Mouse (Mus musculus): ENCODE results near the gene Gm43738. TPM values are rescaled to one million over a fixed set of nuclear protein-coding genes. Genes with fewer than 3 reads are reported as not detected.

The Gm43738 gene
- total and polyA plus RNA-seq, 2 experiments from 2014 or later, result not detected

DNA sequence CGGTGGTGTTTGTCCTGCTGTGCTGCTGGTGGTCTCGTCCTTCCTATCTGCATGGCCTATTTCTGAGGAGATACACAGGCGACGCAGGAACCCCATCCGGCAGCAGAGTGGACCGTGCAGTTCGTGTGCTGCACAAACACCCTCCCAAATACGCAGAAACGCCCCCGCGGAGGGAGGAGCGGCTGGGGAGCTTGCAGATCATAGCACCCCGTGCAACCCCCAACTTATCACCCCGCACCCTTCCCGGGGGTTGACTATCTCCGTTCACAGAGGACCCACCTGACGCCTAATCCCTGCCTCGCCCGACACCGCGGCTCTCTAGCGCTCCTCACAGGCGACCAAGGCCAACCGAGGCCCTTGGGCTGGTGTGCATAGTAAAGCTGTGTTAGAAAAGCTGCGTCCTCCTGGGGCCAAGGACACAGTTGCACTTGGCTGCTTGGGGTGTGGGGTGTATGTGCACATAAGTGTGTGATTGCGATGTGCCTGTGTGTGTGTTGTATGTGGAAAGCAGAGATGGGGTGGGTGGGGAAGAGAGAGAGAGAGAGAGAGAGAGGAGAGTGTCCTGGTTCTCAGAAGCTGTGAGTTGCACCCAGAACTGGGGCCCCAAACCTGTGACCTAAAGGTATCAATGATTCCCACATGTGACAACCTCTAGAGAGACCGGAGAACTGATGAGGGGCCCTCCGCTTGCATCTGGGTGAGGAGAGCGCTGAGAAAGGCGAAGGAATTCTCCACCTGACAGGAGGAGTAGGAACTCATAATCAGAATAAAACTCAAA is 31.6 kb upstream of the Gm43738 start:
- Histone ChIP-seq H3K27ac (ENCODE audit: low read depth) (no peak overlapping the region), H3K36me3 (replicated peaks; ENCODE audit: control insufficient read depth, insufficient read depth, low read length) (no peaks in the 10 kb centered on the region), H3K4me2 (ENCODE audit: low read depth, low read length) (peak overlapping the region; percentile 65), H3K9ac (replicated peaks; ENCODE audit: low read depth, low read length) (no peak overlapping the region), H3K27me3 (ENCODE audit: control insufficient read depth, insufficient read depth, low read length) (peaks cover 10% of the 10 kb centered on the region; the same call in 1 of the 2 replicates), H3K9me3 (replicated peaks; ENCODE audit: control insufficient read depth, low read length) (no peaks in the 10 kb centered on the region), H3K4me3 (ENCODE audit: low read depth, low read length) (peak overlapping the region; percentile 38), H3K4me1 (ENCODE audit: control insufficient read depth, insufficient read depth) (peaks cover 7% of the 10 kb centered on the region; the same call in 1 of the 2 replicates)
- TF ChIP-seq CTCF (IDR thresholded peaks at IDR 0.05; ENCODE audit: low read depth) (peak; percentile 45), EP300 (IDR thresholded peaks at IDR 0.05; ENCODE audit: low read depth) (no peak)
- DNase-seq (ENCODE audit: low spot score) (no peak), ATAC-seq (ENCODE audit: insufficient read depth, low read depth) (peak; percentile 20; the same call in 1 of the 2 replicates)
- 16% methylated on average over 29 of the region's 30 CpGs for WGBS

DNA sequence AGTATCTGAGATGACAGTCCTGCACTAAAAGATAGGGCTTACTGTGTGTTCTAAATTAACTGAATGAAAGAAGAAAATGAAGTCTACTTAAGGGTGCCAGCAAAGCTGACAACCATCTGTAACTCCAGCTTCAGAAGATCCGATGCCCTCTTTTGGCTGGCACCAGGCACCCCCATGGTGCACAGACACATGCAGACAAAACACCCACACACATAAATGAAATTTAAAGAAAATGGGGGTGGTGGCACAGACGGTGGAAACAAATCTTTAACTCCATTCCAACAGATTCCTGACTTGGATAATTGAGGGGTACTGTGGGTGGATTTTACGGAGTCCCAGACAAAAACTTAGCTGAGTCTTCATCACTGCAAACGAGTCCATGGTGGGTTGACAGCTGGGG is 30.9 kb upstream of the Gm43738 start:
- no peak for ATAC-seq (ENCODE audit: insufficient read depth, low read depth)
- Histone ChIP-seq H3K9ac (replicated peaks; ENCODE audit: low read depth, low read length) (no peak overlapping the region), H3K27me3 (ENCODE audit: control insufficient read depth, insufficient read depth, low read length) (peaks cover 10% of the 10 kb centered on the region; the same call in 1 of the 2 replicates), H3K4me1 (ENCODE audit: control insufficient read depth, insufficient read depth) (peaks cover 7% of the 10 kb centered on the region; the same call in 1 of the 2 replicates), H3K4me3 (ENCODE audit: low read depth, low read length) (no peak overlapping the region; the same call in 1 of the 2 replicates), H3K4me2 (ENCODE audit: low read depth, low read length) (peak overlapping the region; percentile 65; the same call in 1 of the 2 replicates), H3K27ac (ENCODE audit: low read depth) (no peak overlapping the region), H3K36me3 (replicated peaks; ENCODE audit: control insufficient read depth, insufficient read depth, low read length) (no peaks in the 10 kb centered on the region), H3K9me3 (replicated peaks; ENCODE audit: control insufficient read depth, low read length) (no peaks in the 10 kb centered on the region)
- WGBS, result 36% methylated on average over 4 of the region's 4 CpGs
- TF ChIP-seq EP300 (IDR thresholded peaks at IDR 0.05; ENCODE audit: low read depth) (no peak), CTCF (IDR thresholded peaks at IDR 0.05; ENCODE audit: low read depth) (no peak)
- DNase-seq (ENCODE audit: low spot score), result no peak

GRCm38 (mm10) chr3:89129908-89130307 is 29.0 kb upstream of the Gm43738 start:
- TF ChIP-seq CTCF (IDR thresholded peaks at IDR 0.05; ENCODE audit: low read depth), result no peak
- TF ChIP-seq EP300 (IDR thresholded peaks at IDR 0.05; ENCODE audit: low read depth), result no peak
- DNase-seq (ENCODE audit: low spot score) (no peak), ATAC-seq (ENCODE audit: insufficient read depth, low read depth) (no peak)
- Histone ChIP-seq H3K27ac (ENCODE audit: low read depth) (no peak overlapping the region), H3K9ac (replicated peaks; ENCODE audit: low read depth, low read length) (no peak overlapping the region), H3K9me3 (replicated peaks; ENCODE audit: control insufficient read depth, low read length) (no peaks in the 10 kb centered on the region), H3K4me1 (ENCODE audit: control insufficient read depth, insufficient read depth) (peaks cover 7% of the 10 kb centered on the region; the same call in 1 of the 2 replicates), H3K4me3 (ENCODE audit: low read depth, low read length) (no peak overlapping the region), H3K4me2 (ENCODE audit: low read depth, low read length) (no peak overlapping the region), H3K27me3 (ENCODE audit: control insufficient read depth, insufficient read depth, low read length) (peaks cover 10% of the 10 kb centered on the region; the same call in 1 of the 2 replicates), H3K36me3 (replicated peaks; ENCODE audit: control insufficient read depth, insufficient read depth, low read length) (no peaks in the 10 kb centered on the region)
- WGBS, result 73% methylated on average over 3 of the region's 3 CpGs

GRCm38 (mm10) chr3:89125981-89126380 is 25.1 kb upstream of the Gm43738 start:
- Histone ChIP-seq H3K9ac (replicated peaks; ENCODE audit: low read depth, low read length) (no peak overlapping the region), H3K9me3 (replicated peaks; ENCODE audit: control insufficient read depth, low read length) (no peaks in the 10 kb centered on the region), H3K4me1 (ENCODE audit: control insufficient read depth, insufficient read depth) (peaks cover 9% of the 10 kb centered on the region), H3K4me3 (ENCODE audit: low read depth, low read length) (no peak overlapping the region), H3K36me3 (replicated peaks; ENCODE audit: control insufficient read depth, insufficient read depth, low read length) (no peaks in the 10 kb centered on the region), H3K27me3 (ENCODE audit: control insufficient read depth, insufficient read depth, low read length) (no peaks in the 10 kb centered on the region), H3K4me2 (ENCODE audit: low read depth, low read length) (no peak overlapping the region), H3K27ac (ENCODE audit: low read depth) (no peak overlapping the region)
- TF ChIP-seq EP300 (IDR thresholded peaks at IDR 0.05; ENCODE audit: low read depth), result no peak
- DNase-seq (ENCODE audit: low spot score) (no peak), ATAC-seq (ENCODE audit: insufficient read depth, low read depth) (no peak)
- 91% methylated on average over 3 of the region's 3 CpGs for WGBS

DNA sequence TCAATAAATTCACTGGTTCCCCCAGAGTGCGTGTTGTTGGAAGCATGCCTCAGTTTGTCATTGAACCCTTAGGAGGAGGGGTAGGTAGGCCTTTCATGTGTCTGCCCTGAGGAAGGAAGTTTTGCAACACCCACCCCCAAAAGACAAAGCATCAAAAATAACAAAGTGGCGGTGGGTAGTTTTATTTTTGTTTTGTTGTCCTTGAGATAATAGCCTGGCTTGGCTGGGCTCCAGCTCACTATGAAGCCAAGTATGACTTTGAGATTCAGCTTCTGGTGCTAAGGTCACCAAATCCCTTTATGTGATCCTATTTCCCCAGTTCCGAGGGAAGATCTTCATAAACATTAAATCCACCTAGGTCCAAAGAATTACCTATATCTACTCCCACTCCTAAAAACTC is 23.3 kb upstream of the Gm43738 start:
- H3K4me2 ChIP-seq (ENCODE audit: low read depth, low read length), result no peak overlapping the region
- TF ChIP-seq CTCF (IDR thresholded peaks at IDR 0.05; ENCODE audit: low read depth), result no peak
- TF ChIP-seq EP300 (IDR thresholded peaks at IDR 0.05; ENCODE audit: low read depth), result no peak
- no peaks in the 10 kb centered on the region for H3K9me3 ChIP-seq (replicated peaks; ENCODE audit: control insufficient read depth, low read length)
- no peaks in the 10 kb centered on the region for H3K36me3 ChIP-seq (replicated peaks; ENCODE audit: control insufficient read depth, insufficient read depth, low read length)
- H3K27ac ChIP-seq (ENCODE audit: low read depth), result peak overlapping the region; percentile 19; the same call in 1 of the 2 replicates
- no peaks in the 10 kb centered on the region for H3K27me3 ChIP-seq (ENCODE audit: control insufficient read depth, insufficient read depth, low read length)
- peaks cover 9% of the 10 kb centered on the region for H3K4me1 ChIP-seq (ENCODE audit: control insufficient read depth, insufficient read depth)
- no peak for ATAC-seq (ENCODE audit: insufficient read depth, low read depth)
- 26% methylated on average over 3 of the region's 3 CpGs for WGBS
- H3K9ac ChIP-seq (replicated peaks; ENCODE audit: low read depth, low read length), result no peak overlapping the region
- no peak overlapping the region for H3K4me3 ChIP-seq (ENCODE audit: low read depth, low read length)
- DNase-seq (ENCODE audit: low spot score), result peak; percentile 58

Data from heart, postnatal 0 days (tissue).